Mouse (Mus musculus) intestine, embryonic 14.5 days (tissue): ENCODE data around the gene Gns. TPM values are rescaled to one million over a fixed set of nuclear protein-coding genes. Genes with fewer than 3 reads are reported as not detected.

Source experiments
- ATAC-seq: fragments of 200-750 bp; cut with Nextera tagmentation; replicated peaks from 2 replicates; pipeline ENCODE4 v1.8.0; 2017; ENCODE audit warnings: low read depth, moderate number of reproducible peaks, moderate TSS enrichment, moderate library complexity; ENCODE audit not compliant: low FRiP score, low TSS enrichment
- DNase-seq: peaks from one replicate; pipeline ENCODE4 v3.0.0-alpha.2; 2018; ENCODE audit warnings: low spot score
- H3K27ac ChIP-seq: fragments of 300-500 bp; sonication (generic); 2 replicates; pipeline ENCODE4 v1.5.1; 2014; ENCODE audit warnings: low read depth, mild to moderate bottlenecking, control low read depth
- H3K27me3 ChIP-seq: fragments of 300-500 bp; sonication (generic); replicated peaks from 2 replicates; pipeline ENCODE4 v1.6.1; 2014; ENCODE audit warnings: low read length, control low read depth; ENCODE audit not compliant: control insufficient read depth, insufficient read depth
- H3K36me3 ChIP-seq: fragments of 300-500 bp; sonication (generic); 2 replicates; pipeline ENCODE4 v1.6.1; 2014; ENCODE audit warnings: low read length, control low read depth; ENCODE audit not compliant: control insufficient read depth, insufficient read depth
- H3K4me1 ChIP-seq: fragments of 300-500 bp; sonication (generic); replicated peaks from 2 replicates; pipeline ENCODE4 v1.6.1; 2014; ENCODE audit warnings: low read length, control low read depth, mixed read lengths; ENCODE audit not compliant: control insufficient read depth, insufficient read depth
- H3K4me2 ChIP-seq: fragments of 300-500 bp; sonication (generic); 2 replicates; pipeline ENCODE4 v1.6.1; 2014; ENCODE audit warnings: low read length
- H3K4me3 ChIP-seq: fragments of 300-500 bp; sonication (generic); 2 replicates; pipeline ENCODE4 v1.5.1; 2014; ENCODE audit warnings: low read depth, low read length, control low read depth, mixed read lengths
- H3K9ac ChIP-seq: fragments of 300-500 bp; sonication (generic); 2 replicates; pipeline ENCODE4 v1.6.1; 2014; ENCODE audit warnings: mild to moderate bottlenecking, low read length
- H3K9me3 ChIP-seq: fragments of 300-500 bp; sonication (generic); 2 replicates; pipeline ENCODE4 v1.6.1; 2016; ENCODE audit warnings: low read length, control low read depth; ENCODE audit not compliant: control insufficient read depth
- WGBS: fragments of 180-500 bp; shearing (Covaris S2); extraction: QIAGEN DNeasy Blood & Tissue Kit; methylation state at CpG from one replicate; pipeline ENCODE4 v1.1.7; 2014; 5-methylcytosine and 5-hydroxymethylcytosine counted together
- polyA plus RNA-seq: library from polyadenylated mRNA; unstranded; fragments of >200 nt; fragmentation: Nextera tagmentation; extraction: Ambion mirVana; gene quantifications from 2 replicates; pipeline ENCODE4 v1.2.1, GENCODE M21; 2014

Gns gene
- polyA plus RNA-seq, 1 experiment from 2014 or later, result 47.8 TPM

DNA sequence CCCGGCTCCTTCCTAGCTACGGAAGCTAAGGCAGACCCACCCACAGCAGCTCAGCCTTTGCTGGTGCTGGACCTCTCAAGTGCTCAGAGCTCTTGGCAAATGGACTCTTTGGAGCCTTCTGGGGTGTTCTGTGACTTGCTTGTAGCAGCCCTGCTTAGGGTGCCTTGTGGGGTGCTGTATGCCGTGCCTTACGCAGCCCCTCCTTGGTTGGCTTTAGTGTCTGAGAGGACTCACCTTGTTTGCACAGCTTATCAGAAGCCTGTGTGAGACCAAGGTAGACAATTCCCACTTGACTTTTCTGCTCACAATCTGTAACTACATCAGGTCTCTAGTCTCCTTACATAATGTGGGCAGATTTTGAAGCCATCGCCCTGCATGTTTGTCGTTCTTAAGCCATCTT, 20.8 kb downstream of the Gns start:
- Histone ChIP-seq H3K9me3 (no peaks in the 10 kb centered on the region), H3K36me3 (peaks cover 70% of the 10 kb centered on the region), H3K27me3 (no peaks in the 10 kb centered on the region), H3K9ac (no peak overlapping the region), H3K4me1 (0 out of 2 replicates have a peak, but pooled peaks cover 4% of the 10 kb centered on the region), H3K4me2 (no peak overlapping the region), H3K27ac (no peak overlapping the region), H3K4me3 (no peak overlapping the region)
- ATAC-seq, result no peak
- WGBS, result 82% methylated on average over 6 of the region's 6 CpGs
- DNase-seq, result no peak

DNA sequence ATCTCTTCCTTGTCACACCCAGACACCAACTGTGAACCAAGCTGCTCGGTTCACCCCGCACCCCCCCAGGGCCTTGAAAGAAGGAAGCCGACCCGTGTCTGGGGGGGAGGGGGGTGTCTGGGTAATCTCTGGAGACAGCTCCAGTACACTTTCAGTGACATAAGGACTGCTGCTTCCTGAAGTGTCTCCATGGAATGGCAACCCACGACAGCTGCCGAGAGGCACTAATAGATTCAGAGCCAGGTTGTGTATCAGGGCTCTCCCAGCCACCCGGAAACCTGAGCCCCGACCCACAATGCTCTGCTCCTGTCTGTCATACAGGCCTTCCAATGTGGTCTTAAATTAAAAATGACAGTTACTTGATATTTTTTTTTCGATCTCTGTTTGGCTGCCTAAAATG, 21.5 kb downstream of the Gns start:
- whole genome bisulfite sequencing, result 47% methylated on average over 9 of the region's 9 CpGs

DNA sequence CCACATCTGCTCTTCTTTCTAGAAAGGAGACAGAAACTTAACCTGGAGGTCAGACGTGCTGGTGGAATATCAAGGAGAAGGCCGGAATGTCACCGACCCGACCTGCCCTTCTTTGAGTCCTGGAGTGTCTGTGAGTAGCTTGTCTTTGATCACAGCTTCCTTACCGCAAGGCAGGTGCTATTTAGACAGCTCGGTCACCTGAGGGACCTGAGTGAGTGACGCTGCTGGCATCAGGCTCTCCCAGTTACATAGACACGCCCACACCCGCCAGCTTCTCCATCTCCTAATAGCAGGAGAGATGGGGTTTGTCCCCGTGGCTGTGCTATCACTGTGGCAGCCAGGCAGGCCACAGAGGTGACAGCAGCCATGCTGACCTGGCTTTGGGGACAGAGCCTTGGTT, 25.7 kb downstream of the Gns start:
- 80% methylated on average over 10 of the region's 10 CpGs for WGBS
- Histone ChIP-seq H3K4me3 (no peak overlapping the region), H3K4me2 (no peak overlapping the region), H3K4me1 (0 out of 2 replicates have a peak, but pooled peaks cover 4% of the 10 kb centered on the region), H3K27ac (no peak overlapping the region), H3K9ac (no peak overlapping the region), H3K27me3 (no peaks in the 10 kb centered on the region), H3K36me3 (peaks cover 66% of the 10 kb centered on the region), H3K9me3 (no peaks in the 10 kb centered on the region)
- DNase-seq (no peak), ATAC-seq (no peak)

More for the DNA sequence above, 21.5 kb downstream of the Gns start:
- H3K36me3 ChIP-seq, result peaks cover 70% of the 10 kb centered on the region
- no peak overlapping the region for H3K27ac ChIP-seq
- 0 out of 2 replicates have a peak, but pooled peaks cover 4% of the 10 kb centered on the region for H3K4me1 ChIP-seq
- DNase-seq (no peak), ATAC-seq (no peak)
- H3K4me2 ChIP-seq, result no peak overlapping the region
- no peak overlapping the region for H3K4me3 ChIP-seq
- H3K27me3 ChIP-seq, result no peaks in the 10 kb centered on the region
- H3K9me3 ChIP-seq, result no peaks in the 10 kb centered on the region
- no peak overlapping the region for H3K9ac ChIP-seq

DNA sequence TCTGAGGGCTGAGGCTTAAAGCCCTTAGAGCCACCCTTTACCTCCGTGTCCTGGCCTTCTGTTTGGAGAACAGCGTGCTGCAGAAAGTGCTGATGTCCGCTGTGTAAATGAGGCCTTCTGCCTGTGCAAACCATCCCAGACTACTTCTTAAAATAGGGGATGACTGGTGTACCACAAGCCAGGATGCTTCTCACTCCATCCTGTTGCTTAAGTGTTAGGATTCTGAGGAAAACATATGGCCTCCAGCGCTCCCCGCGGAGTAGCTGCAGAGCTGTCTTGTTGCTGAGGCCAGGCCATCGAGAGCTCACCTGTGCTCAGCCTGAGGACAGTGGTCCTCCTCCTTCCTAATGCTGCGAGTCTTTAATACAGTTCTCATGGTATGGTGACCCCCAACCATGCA, 27.0 kb downstream of the Gns start:
- Histone ChIP-seq H3K27ac (no peak overlapping the region), H3K4me2 (no peak overlapping the region), H3K4me1 (no peaks in the 10 kb centered on the region), H3K36me3 (peaks cover 79% of the 10 kb centered on the region), H3K4me3 (no peak overlapping the region), H3K9me3 (no peaks in the 10 kb centered on the region), H3K9ac (no peak overlapping the region), H3K27me3 (no peaks in the 10 kb centered on the region)
- ATAC-seq (no peak), DNase-seq (no peak)
- WGBS, result 95% methylated on average over 8 of the region's 8 CpGs

GRCm38 (mm10) chr10:121394270-121394669, 29.4 kb downstream of the Gns start:
- Histone ChIP-seq H3K9me3 (no peaks in the 10 kb centered on the region), H3K27ac (no peak overlapping the region), H3K4me3 (no peak overlapping the region), H3K4me2 (no peak overlapping the region), H3K9ac (no peak overlapping the region), H3K27me3 (no peaks in the 10 kb centered on the region), H3K4me1 (no peaks in the 10 kb centered on the region), H3K36me3 (peaks cover 64% of the 10 kb centered on the region)
- ATAC-seq (no peak), DNase-seq (no peak)
- 54% methylated on average over 6 of the region's 6 CpGs for WGBS

DNA sequence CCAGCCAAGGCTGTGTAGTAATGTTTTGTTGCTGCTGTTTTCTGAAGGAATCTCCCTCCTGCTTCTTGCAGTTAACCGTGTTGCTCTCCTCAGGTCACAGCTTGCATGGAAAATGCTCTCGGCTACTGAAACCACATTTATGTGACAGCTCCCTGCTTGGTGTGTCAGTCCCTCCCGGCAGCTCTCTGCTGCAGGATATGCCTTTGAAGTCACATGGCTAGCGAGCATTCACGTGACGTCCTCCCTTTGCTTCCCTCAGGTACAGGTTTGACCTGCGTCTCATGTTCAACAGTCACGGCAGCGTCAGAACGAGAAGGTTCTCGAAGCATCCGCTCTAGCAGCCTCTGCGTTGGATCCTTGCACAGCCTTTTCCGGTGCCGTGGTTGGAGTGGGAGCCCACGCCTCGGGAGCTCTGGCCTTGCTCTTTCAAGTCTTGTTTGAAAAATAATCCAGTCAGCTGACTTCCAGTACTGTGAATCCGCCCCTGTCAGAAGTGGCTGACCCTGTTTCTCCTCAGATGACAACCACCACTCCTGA, 30.0 kb downstream of the Gns start:
- H3K9me3 ChIP-seq, result no peaks in the 10 kb centered on the region
- WGBS, result 76% methylated on average over 18 of the region's 18 CpGs
- no peak overlapping the region for H3K4me3 ChIP-seq
- no peak overlapping the region for H3K4me2 ChIP-seq
- DNase-seq (no peak), ATAC-seq (no peak)
- peaks cover 63% of the 10 kb centered on the region for H3K36me3 ChIP-seq
- no peaks in the 10 kb centered on the region for H3K27me3 ChIP-seq
- no peak overlapping the region for H3K9ac ChIP-seq
- no peaks in the 10 kb centered on the region for H3K4me1 ChIP-seq
- no peak overlapping the region for H3K27ac ChIP-seq

GRCm38 (mm10) chr10:121395542-121396176, 30.8 kb downstream of the Gns start:
- DNase-seq (no peak), ATAC-seq (no peak)
- H3K4me2 ChIP-seq, result no peak overlapping the region
- peaks cover 55% of the 10 kb centered on the region for H3K36me3 ChIP-seq
- H3K9ac ChIP-seq, result no peak overlapping the region
- H3K9me3 ChIP-seq, result no peaks in the 10 kb centered on the region
- H3K4me3 ChIP-seq, result no peak overlapping the region
- 85% methylated on average over 20 of the region's 20 CpGs for WGBS
- H3K27me3 ChIP-seq, result no peaks in the 10 kb centered on the region
- H3K4me1 ChIP-seq, result no peaks in the 10 kb centered on the region
- no peak overlapping the region for H3K27ac ChIP-seq

GRCm38 (mm10) chr10:121398599-121398998, 33.7 kb downstream of the Gns start:
- Histone ChIP-seq H3K9me3 (no peaks in the 10 kb centered on the region), H3K9ac (no peak overlapping the region), H3K27me3 (no peaks in the 10 kb centered on the region), H3K27ac (no peak overlapping the region), H3K4me2 (no peak overlapping the region), H3K4me3 (no peak overlapping the region), H3K4me1 (no peaks in the 10 kb centered on the region), H3K36me3 (peaks cover 25% of the 10 kb centered on the region)
- DNase-seq (no peak), ATAC-seq (no peak)
- 84% methylated on average over 7 of the region's 7 CpGs for WGBS

DNA sequence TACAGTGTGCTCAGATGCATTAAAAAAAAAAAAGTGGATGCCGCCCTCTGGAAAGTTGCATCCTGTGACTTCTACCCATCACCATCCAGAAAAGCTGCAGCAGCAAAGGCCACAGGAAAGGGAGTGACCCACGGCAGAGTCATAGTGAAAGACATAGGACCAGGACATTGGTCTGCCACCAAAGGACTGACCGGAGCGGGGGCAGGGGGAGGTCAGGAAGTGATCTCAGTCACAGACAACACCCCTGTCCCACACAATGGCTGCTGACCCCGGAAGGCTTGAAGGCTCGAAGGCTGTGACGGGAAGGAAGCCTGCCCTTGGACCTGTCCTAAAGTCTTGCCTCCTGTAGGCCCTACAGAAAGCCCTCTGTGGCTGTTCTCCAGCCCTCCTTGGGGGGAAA, 36.1 kb downstream of the Gns start:
- Histone ChIP-seq H3K36me3 (peaks cover 10% of the 10 kb centered on the region), H3K9ac (no peak overlapping the region), H3K4me1 (no peaks in the 10 kb centered on the region), H3K27me3 (no peaks in the 10 kb centered on the region), H3K4me3 (no peak overlapping the region), H3K9me3 (no peaks in the 10 kb centered on the region), H3K4me2 (no peak overlapping the region), H3K27ac (no peak overlapping the region)
- no peak for ATAC-seq
- 84% methylated on average over 7 of the region's 7 CpGs for WGBS
- DNase-seq, result no peak
